Mouse (Mus musculus): ENCODE measurements at regions not wholly inside any gene's neighbourhood (a gene's known extent, or its start where the extent isn't known, plus 50 kb on each side); places are given as distances from the start of the nearest gene placed in this dataset.

DNA sequence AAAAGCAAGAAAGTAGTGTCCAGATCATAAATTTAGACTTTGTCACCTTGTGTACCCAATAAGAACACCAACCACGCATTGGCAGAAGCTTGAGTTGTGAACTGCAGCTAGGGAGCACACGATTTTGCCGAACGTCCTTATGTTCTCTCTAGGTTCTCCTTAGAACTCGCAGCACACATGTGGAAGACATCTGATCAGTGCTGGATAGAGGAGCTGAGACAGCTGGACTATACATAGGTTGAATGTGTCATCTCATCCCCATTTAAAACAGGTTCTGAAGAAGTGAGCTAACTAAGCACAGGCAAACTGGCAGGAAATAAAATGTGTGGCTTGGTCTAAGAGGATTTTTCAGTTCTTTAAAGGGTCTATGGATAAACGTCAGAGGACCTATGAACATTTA lies 730.5 kb upstream of the Pkdcc start:
- no peaks in the 10 kb centered on the region for H3K4me1 ChIP-seq (ENCODE audit: insufficient read depth)
- H3K4me3 ChIP-seq (ENCODE audit: low read depth, low read length): no peak overlapping the region
- H3K9ac ChIP-seq (replicated peaks): no peak overlapping the region
- ATAC-seq (no peak), DNase-seq (no peak)
- H3K27ac ChIP-seq (ENCODE audit: low read depth): no peak overlapping the region
- 82% methylated on average over 6 of the region's 6 CpGs for WGBS (ENCODE audit: insufficient replicate concordance)
- H3K4me2 ChIP-seq (ENCODE audit: low read depth, low read length): no peak overlapping the region
- TF ChIP-seq CTCF (IDR thresholded peaks at IDR 0.05; ENCODE audit: low read depth) (no peak), EP300 (IDR thresholded peaks at IDR 0.05; ENCODE audit: low read depth) (no peak)
- no peaks in the 10 kb centered on the region for H3K36me3 ChIP-seq (replicated peaks; ENCODE audit: insufficient read depth, low read length)
- H3K9me3 ChIP-seq (ENCODE audit: low read length): no peaks in the 10 kb centered on the region
- no peaks in the 10 kb centered on the region for H3K27me3 ChIP-seq (ENCODE audit: insufficient read depth, low read length)

DNA sequence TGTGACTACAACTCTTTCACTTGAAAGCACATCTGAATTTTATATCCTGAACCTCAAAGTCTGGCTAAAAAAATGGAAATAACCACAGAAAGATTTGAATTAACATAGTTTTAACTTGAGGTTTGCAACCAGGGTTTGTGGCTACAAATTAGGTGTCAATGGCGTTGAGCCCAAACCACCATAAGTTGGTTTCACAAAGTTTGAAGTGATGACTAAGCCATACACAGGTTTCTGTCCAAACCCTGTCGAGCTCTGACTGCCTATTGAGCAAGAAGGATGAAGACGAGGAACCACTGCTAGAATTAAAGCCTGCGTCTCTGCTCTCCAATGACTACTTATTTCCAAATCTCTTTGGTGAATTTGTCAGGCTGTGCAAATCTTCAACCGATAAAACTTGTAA lies 719.8 kb upstream of the Slc8a1 start:
- no peak for TF ChIP-seq CTCF (IDR thresholded peaks at IDR 0.05; ENCODE audit: low read depth)
- H3K27me3 ChIP-seq (ENCODE audit: insufficient read depth, low read length): no peaks in the 10 kb centered on the region
- no peaks in the 10 kb centered on the region for H3K9me3 ChIP-seq (ENCODE audit: low read length)
- ATAC-seq (no peak), DNase-seq (no peak)
- H3K4me3 ChIP-seq (ENCODE audit: low read depth, low read length): no peak overlapping the region
- no peaks in the 10 kb centered on the region for H3K4me1 ChIP-seq (ENCODE audit: insufficient read depth)
- 58% methylated on average over 5 of the region's 5 CpGs for WGBS (ENCODE audit: insufficient replicate concordance)
- no peak overlapping the region for H3K9ac ChIP-seq (replicated peaks)
- no peak overlapping the region for H3K27ac ChIP-seq (ENCODE audit: low read depth)
- no peak overlapping the region for H3K4me2 ChIP-seq (ENCODE audit: low read depth, low read length)
- H3K36me3 ChIP-seq (replicated peaks; ENCODE audit: insufficient read depth, low read length): no peaks in the 10 kb centered on the region

DNA sequence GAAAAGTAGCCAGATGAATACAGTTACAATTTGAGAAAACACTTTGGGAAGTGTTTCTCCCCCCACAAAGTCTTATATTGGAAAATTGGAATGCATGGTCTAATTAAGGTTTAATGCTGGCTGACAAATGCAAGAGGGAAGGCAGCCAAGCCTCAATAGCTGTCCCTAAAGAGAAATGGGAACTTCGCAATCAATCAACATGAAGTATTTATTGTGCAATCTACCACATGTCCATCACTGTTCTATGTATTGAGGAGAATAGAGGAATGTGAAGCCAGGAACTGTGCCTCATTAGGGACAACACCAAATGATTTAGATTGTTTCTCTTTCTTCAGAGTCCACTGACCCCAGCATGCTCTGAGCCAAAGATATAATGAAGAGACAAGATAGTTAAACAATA lies 715.7 kb upstream of the Slc8a1 start:
- 51% methylated on average over 1 of the region's 1 CpGs for WGBS (ENCODE audit: insufficient replicate concordance)
- no peak for DNase-seq

DNA sequence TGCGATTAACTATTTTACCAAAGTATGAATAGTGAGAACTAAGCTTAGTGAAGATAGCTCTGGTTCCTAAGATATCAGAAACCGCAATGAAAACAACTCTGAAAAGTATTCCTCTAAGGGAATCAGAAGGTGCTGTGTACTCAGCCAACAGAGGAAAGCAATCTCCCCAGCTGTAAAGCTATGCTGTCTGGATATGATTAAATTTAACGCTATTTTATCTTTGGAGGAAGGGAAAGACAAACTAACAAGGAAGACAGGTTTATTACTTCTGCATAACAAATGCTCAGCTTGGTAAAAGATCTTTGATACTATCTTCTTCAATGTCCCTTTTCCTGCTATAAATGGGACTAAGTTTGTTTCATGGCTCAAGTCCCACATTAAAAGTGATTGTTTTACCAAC lies 700.9 kb upstream of the Slc8a1 start:
- DNase-seq (no peak), ATAC-seq (no peak)
- Histone ChIP-seq H3K9ac (replicated peaks) (no peak overlapping the region), H3K4me1 (ENCODE audit: insufficient read depth) (no peaks in the 10 kb centered on the region), H3K4me3 (ENCODE audit: low read depth, low read length) (no peak overlapping the region), H3K27me3 (ENCODE audit: insufficient read depth, low read length) (no peaks in the 10 kb centered on the region), H3K36me3 (replicated peaks; ENCODE audit: insufficient read depth, low read length) (no peaks in the 10 kb centered on the region), H3K9me3 (ENCODE audit: low read length) (no peaks in the 10 kb centered on the region; the same call in 1 of the 2 replicates), H3K27ac (ENCODE audit: low read depth) (no peak overlapping the region), H3K4me2 (ENCODE audit: low read depth, low read length) (no peak overlapping the region)
- TF ChIP-seq CTCF (IDR thresholded peaks at IDR 0.05; ENCODE audit: low read depth): no peak
- no peak for TF ChIP-seq EP300 (IDR thresholded peaks at IDR 0.05; ENCODE audit: low read depth)
- 63% methylated on average over 3 of the region's 3 CpGs for WGBS (ENCODE audit: insufficient replicate concordance)

More for the DNA sequence above, 715.7 kb upstream of the Slc8a1 start:
- Histone ChIP-seq H3K36me3 (replicated peaks; ENCODE audit: insufficient read depth, low read length) (no peaks in the 10 kb centered on the region), H3K9ac (replicated peaks) (no peak overlapping the region), H3K27ac (ENCODE audit: low read depth) (no peak overlapping the region), H3K4me1 (ENCODE audit: insufficient read depth) (no peaks in the 10 kb centered on the region), H3K4me2 (ENCODE audit: low read depth, low read length) (no peak overlapping the region), H3K4me3 (ENCODE audit: low read depth, low read length) (no peak overlapping the region), H3K27me3 (ENCODE audit: insufficient read depth, low read length) (no peaks in the 10 kb centered on the region), H3K9me3 (ENCODE audit: low read length) (no peaks in the 10 kb centered on the region)
- no peak for ATAC-seq
- no peak for TF ChIP-seq EP300 (IDR thresholded peaks at IDR 0.05; ENCODE audit: low read depth)
- TF ChIP-seq CTCF (IDR thresholded peaks at IDR 0.05; ENCODE audit: low read depth): no peak

DNA sequence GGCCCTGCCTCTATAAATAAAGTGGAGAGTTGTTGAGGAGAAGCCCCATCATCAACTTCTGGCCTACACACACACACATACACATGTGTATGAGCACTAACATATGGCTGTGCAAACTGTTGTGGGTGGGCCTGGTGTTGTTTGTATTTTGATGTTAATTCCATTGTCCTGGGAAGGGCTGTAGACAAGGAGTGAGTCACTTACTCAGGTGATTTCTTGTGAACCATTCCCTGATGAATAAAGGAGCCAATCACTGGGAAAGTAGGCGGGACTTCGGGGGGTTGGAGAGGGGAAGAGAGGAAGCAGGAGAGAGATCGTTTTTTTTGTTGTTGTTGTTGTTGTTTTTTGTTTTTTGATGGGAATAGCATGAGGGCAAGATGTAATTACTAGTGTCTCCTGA lies 699.0 kb upstream of the Slc8a1 start:
- no peak for TF ChIP-seq EP300 (IDR thresholded peaks at IDR 0.05; ENCODE audit: low read depth)
- TF ChIP-seq CTCF (IDR thresholded peaks at IDR 0.05; ENCODE audit: low read depth): no peak
- WGBS (ENCODE audit: insufficient replicate concordance): 77% methylated on average over 3 of the region's 3 CpGs
- H3K36me3 ChIP-seq (replicated peaks; ENCODE audit: insufficient read depth, low read length): no peaks in the 10 kb centered on the region

DNA sequence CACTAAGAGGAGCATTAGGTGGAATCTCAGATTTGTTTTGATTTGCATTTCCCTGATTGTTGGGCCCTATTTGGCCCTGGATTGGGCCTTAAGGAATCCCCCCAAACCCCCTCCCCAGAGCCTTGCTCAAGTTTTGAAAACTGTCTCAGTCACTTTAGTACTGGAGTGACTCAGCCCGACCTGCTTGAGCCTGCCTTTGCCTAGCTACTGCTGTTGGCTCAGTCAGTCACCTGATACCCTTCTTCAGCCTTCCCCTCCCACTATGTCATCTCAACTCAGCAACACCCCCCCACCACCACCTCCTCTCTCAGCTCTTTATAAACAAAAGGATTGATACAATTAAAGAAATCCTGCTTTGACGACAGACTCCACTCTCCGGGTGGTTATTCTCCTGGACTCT lies 694.5 kb upstream of the Slc8a1 start:
- no peaks in the 10 kb centered on the region for H3K27me3 ChIP-seq (ENCODE audit: insufficient read depth, low read length)
- no peaks in the 10 kb centered on the region for H3K36me3 ChIP-seq (replicated peaks; ENCODE audit: insufficient read depth, low read length)
- WGBS (ENCODE audit: insufficient replicate concordance): 54% methylated on average over 3 of the region's 3 CpGs
- H3K9ac ChIP-seq (replicated peaks): no peak overlapping the region
- no peaks in the 10 kb centered on the region; the same call in 1 of the 2 replicates for H3K9me3 ChIP-seq (ENCODE audit: low read length)
- ATAC-seq: no peak
- no peak overlapping the region for H3K4me2 ChIP-seq (ENCODE audit: low read depth, low read length)
- H3K4me1 ChIP-seq (ENCODE audit: insufficient read depth): no peaks in the 10 kb centered on the region
- H3K27ac ChIP-seq (ENCODE audit: low read depth): no peak overlapping the region
- H3K4me3 ChIP-seq (ENCODE audit: low read depth, low read length): no peak overlapping the region
- TF ChIP-seq CTCF (IDR thresholded peaks at IDR 0.05; ENCODE audit: low read depth) (no peak), EP300 (IDR thresholded peaks at IDR 0.05; ENCODE audit: low read depth) (no peak)
- no peak for DNase-seq

More for the DNA sequence above, 699.0 kb upstream of the Slc8a1 start:
- Histone ChIP-seq H3K9me3 (ENCODE audit: low read length) (no peaks in the 10 kb centered on the region; the same call in 1 of the 2 replicates), H3K9ac (replicated peaks) (no peak overlapping the region), H3K4me3 (ENCODE audit: low read depth, low read length) (no peak overlapping the region), H3K4me1 (ENCODE audit: insufficient read depth) (no peaks in the 10 kb centered on the region), H3K27ac (ENCODE audit: low read depth) (no peak overlapping the region), H3K27me3 (ENCODE audit: insufficient read depth, low read length) (no peaks in the 10 kb centered on the region), H3K4me2 (ENCODE audit: low read depth, low read length) (no peak overlapping the region)
- ATAC-seq (no peak), DNase-seq (no peak)

DNA sequence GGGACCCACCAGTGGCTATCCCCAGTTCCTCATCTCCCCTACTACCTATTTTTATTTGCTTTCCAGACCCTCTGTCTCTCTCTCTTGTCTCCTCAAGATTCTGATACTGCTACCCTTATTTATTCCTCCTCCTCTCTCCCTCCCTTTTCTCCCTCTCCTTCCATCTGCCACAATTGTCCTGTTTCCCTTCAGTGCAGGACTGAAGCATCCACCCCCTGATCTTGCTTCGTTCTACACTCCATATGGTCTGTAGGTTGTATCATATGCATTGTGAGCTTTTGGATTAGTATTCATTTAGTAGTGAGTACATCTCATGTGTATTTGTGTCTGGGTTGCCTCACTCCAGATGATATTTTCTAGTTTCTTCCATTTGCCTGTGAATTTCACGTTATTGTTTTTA lies 670.1 kb upstream of the Slc8a1 start:
- Histone ChIP-seq H3K36me3 (replicated peaks; ENCODE audit: insufficient read depth, low read length) (no peaks in the 10 kb centered on the region), H3K27me3 (ENCODE audit: insufficient read depth, low read length) (no peaks in the 10 kb centered on the region), H3K9ac (replicated peaks) (no peak overlapping the region), H3K4me2 (ENCODE audit: low read depth, low read length) (no peak overlapping the region), H3K27ac (ENCODE audit: low read depth) (no peak overlapping the region), H3K4me3 (ENCODE audit: low read depth, low read length) (no peak overlapping the region), H3K9me3 (ENCODE audit: low read length) (no peaks in the 10 kb centered on the region), H3K4me1 (ENCODE audit: insufficient read depth) (no peaks in the 10 kb centered on the region)
- DNase-seq (no peak), ATAC-seq (no peak)
- no peak for TF ChIP-seq CTCF (IDR thresholded peaks at IDR 0.05; ENCODE audit: low read depth)
- TF ChIP-seq EP300 (IDR thresholded peaks at IDR 0.05; ENCODE audit: low read depth): no peak
- 74% methylated on average over 2 of the region's 2 CpGs for WGBS (ENCODE audit: insufficient replicate concordance)

All from liver, postnatal 0 days (tissue).